Mouse (Mus musculus): ENCODE data around the gene Rpl9-ps1.

DNA sequence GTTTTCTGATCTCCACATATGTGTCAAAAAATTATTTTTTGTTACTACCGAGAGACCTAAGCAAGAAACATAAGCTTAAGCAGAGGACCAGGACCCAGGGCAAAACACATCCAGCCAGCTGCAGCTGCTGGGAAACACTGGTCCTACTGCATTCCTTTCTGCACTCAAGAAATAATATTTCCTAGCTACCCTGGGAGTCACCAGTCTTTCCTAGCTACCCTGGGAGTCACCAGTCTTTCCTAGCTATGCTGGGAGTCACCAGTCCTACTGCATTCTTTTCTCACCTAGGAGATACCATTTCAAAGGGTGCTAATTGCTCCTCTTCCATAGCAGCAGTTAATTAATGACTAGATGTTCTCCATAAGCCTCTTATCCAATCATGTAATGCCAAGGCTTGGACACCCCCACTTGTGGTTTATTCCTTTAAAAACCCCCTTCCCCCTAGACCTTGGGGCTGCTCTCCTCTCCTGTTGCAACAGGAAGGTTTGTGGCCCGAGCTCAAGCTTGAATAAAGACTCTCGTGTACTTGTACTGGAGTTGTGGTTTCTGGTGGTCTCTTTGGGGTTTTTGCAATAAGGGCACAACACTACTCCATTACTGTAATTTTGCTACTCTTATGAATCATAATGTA lies 47.1 kb downstream of the Rpl9-ps1 start:
- TF ChIP-seq CTCF (IDR thresholded peaks at IDR 0.05; ENCODE audit: extremely low read depth, insufficient read depth, low read length) (no peak), POLR2A (IDR thresholded peaks at IDR 0.05; ENCODE audit: extremely low read depth, insufficient read depth, low read length) (no peak)

Data from cortical plate, adult 2 months (tissue).